Comparison of ENCODE assay signal across 8 mouse cellular contexts in the genomic region with DNA sequence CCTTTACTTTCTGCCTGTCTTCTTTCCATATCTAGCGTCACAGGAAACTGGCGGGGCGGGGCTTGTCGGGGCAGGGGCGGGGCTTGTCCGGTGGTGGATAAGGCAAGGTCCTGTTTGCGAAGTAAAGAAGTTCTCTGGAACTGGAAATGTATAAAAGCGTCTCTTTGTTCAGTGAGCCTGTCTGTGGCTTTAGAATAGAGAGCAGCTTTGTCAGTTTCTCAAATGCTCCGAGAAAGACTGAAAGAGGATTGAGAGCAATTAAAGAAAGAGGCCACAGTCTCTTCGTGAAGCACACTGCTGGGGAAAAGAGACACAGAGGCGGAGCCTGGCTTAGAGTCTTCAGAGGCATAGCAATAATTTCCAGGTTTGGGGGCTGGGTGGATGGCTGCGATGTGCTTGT. TPM values are rescaled to one million over a fixed set of nuclear protein-coding genes. Genes with fewer than 3 reads are reported as not detected.
DNase-seq lines count a peak whose midpoint lies in the region; ATAC-seq and TF ChIP-seq lines count a peak whose summit lies in the region.

No protein-coding gene starts in this region.

- H3K27me3 ChIP-seq in embryonic facial prominence, embryonic 13.5 days, result peaks cover 24% of the 10 kb centered on the region
- H3K27me3 ChIP-seq in neural tube, embryonic 13.5 days, result peaks cover 14% of the 10 kb centered on the region

- H3K36me3 ChIP-seq in embryonic facial prominence, embryonic 13.5 days, result no peaks in the 10 kb centered on the region
- no peaks in the 10 kb centered on the region for H3K36me3 ChIP-seq in neural tube, embryonic 13.5 days

- 0 out of 2 replicates have a peak overlapping the region, but pooled peaks have one; percentile 32 for H3K9ac ChIP-seq in embryonic facial prominence, embryonic 13.5 days
- H3K9ac ChIP-seq in neural tube, embryonic 13.5 days, result no peak overlapping the region

- peak overlapping the region; percentile 34; the same call in 1 of the 2 replicates for H3K27ac ChIP-seq in left cerebral cortex, adult 2 months
- H3K27ac ChIP-seq in embryonic facial prominence, embryonic 13.5 days, result peak overlapping the region; percentile 60; the same call in 1 of the 2 replicates
- H3K27ac ChIP-seq in neural tube, embryonic 13.5 days (replicated peaks), result peak overlapping the region; percentile 61

- H3K4me3 ChIP-seq in left cerebral cortex, adult 2 months, result peak overlapping the region; percentile 7; the same call in 1 of the 2 replicates
- H3K4me3 ChIP-seq in embryonic facial prominence, embryonic 13.5 days, result peak overlapping the region; percentile 18
- H3K4me3 ChIP-seq in neural tube, embryonic 13.5 days, result no peak overlapping the region

- no peak for TF ChIP-seq CTCF in left cerebral cortex, adult 2 months (IDR thresholded peaks at IDR 0.05)

- peaks cover 26% of the 10 kb centered on the region for H3K4me1 ChIP-seq in embryonic facial prominence, embryonic 13.5 days
- H3K4me1 ChIP-seq in neural tube, embryonic 13.5 days (replicated peaks), result peaks cover 9% of the 10 kb centered on the region

- no peak for DNase-seq in left cerebral cortex, adult 2 months (ENCODE audit: extremely low spot score in 1 of 2, low spot score in 2 of 2)
- DNase-seq in left cerebral cortex, postnatal 36 days (ENCODE audit: low spot score in 2 of 2), result no peak
- peak; percentile 13 for DNase-seq in Muller cell, postnatal 12 days (ENCODE audit: inconsistent ontology term)
- DNase-seq in kidney, postnatal 4 days, result peak; percentile 68 to 74

- ATAC-seq in embryonic facial prominence, embryonic 13.5 days (ENCODE audit: insufficient number of reproducible peaks, insufficient read depth, low FRiP score, low TSS enrichment, low read depth), result no peak
- ATAC-seq in neural tube, embryonic 13.5 days (ENCODE audit: low read depth), result no peak
- no peak for ATAC-seq in granulocyte monocyte progenitor cell, adult 5-6 weeks (replicated peaks; ENCODE audit: poor library complexity, severe bottlenecking)
- ATAC-seq in megakaryocyte-erythroid progenitor cell, adult 5-6 weeks (replicated peaks; ENCODE audit: low FRiP score, low TSS enrichment, poor library complexity, severe bottlenecking), result no peak

- peak overlapping the region; percentile 44 for H3K4me2 ChIP-seq in embryonic facial prominence, embryonic 13.5 days
- peak overlapping the region; percentile 28 for H3K4me2 ChIP-seq in neural tube, embryonic 13.5 days

- intact Hi-C loops in left cerebral cortex, adult 2 months (cut with DNase I), result no loop called here
- intact Hi-C loops in left cerebral cortex, postnatal 36 days (cut with DNase I), result loop anchor here (10.0 kb wide), 1 partner anchor 612 kb away; a partner anchor contains a TSS

- H3K9me3 ChIP-seq in embryonic facial prominence, embryonic 13.5 days, result no peaks in the 10 kb centered on the region
- no peaks in the 10 kb centered on the region for H3K9me3 ChIP-seq in neural tube, embryonic 13.5 days

- 17% methylated on average over 12 of the region's 12 CpGs for WGBS in embryonic facial prominence, embryonic 13.5 days
- WGBS in neural tube, embryonic 13.5 days, result 26% methylated on average over 12 of the region's 12 CpGs

RNA-seq across cellular contexts. Expression of a gene that starts 4.4 kb away (rescaled TPM):
- total RNA-seq in left cerebral cortex, adult 2 months (2021), result 10 to 100 TPM; 19.4 to 22.2 TPM
- 10 to 100 TPM; 19.5 to 20.2 TPM for total RNA-seq in left cerebral cortex, postnatal 36 days (2021)
- polyA plus RNA-seq in embryonic facial prominence, embryonic 13.5 days (2015; fragmentation: Nextera tagmentation; extraction: Ambion mirVana), result 51.6 and 58.3 TPM in 2 replicates
- 41.4 and 41.6 TPM in 2 replicates for polyA plus RNA-seq in neural tube, embryonic 13.5 days (2015; fragmentation: Nextera tagmentation; extraction: Ambion mirVana)
- 27.8 and 39.6 TPM in 2 replicates for total RNA-seq in granulocyte monocyte progenitor cell, adult 5-6 weeks (2014; fragmentation: Nextera tagmentation)
- total RNA-seq in granulocyte monocyte progenitor cell, adult 5-6 weeks (2017), result 29.8 and 32.1 TPM in 2 replicates
- total RNA-seq in megakaryocyte-erythroid progenitor cell, adult 5-6 weeks (2014; fragmentation: Nextera tagmentation), result 31.8 and 39.6 TPM in 2 replicates
- total RNA-seq in megakaryocyte-erythroid progenitor cell, adult 5-6 weeks (2017), result 31.6 and 43.1 TPM in 2 replicates

RNA-seq across cellular contexts. Expression of a gene that starts 4.9 kb away (rescaled TPM):
- under 1 TPM in 1 of 2 experiments, not detected in 1; 0.07 TPM for total RNA-seq in left cerebral cortex, adult 2 months (2021)
- under 1 TPM; 0.07 to 0.23 TPM for total RNA-seq in left cerebral cortex, postnatal 36 days (2021)
- polyA plus RNA-seq in embryonic facial prominence, embryonic 13.5 days (2015; fragmentation: Nextera tagmentation; extraction: Ambion mirVana), result not detected in 2 replicates
- 0.04 and 0.10 TPM in 2 replicates for polyA plus RNA-seq in neural tube, embryonic 13.5 days (2015; fragmentation: Nextera tagmentation; extraction: Ambion mirVana)
- not detected in 2 replicates for total RNA-seq in granulocyte monocyte progenitor cell, adult 5-6 weeks (2014; fragmentation: Nextera tagmentation)
- total RNA-seq in granulocyte monocyte progenitor cell, adult 5-6 weeks (2017), result not detected in 2 replicates
- not detected in 2 replicates for total RNA-seq in megakaryocyte-erythroid progenitor cell, adult 5-6 weeks (2014; fragmentation: Nextera tagmentation)
- total RNA-seq in megakaryocyte-erythroid progenitor cell, adult 5-6 weeks (2017), result not detected in 2 replicates

Comparison
In these comparisons a context has a peak if more than half of its experiments do, and no peak if none do; other contexts are left out.
1. DNase-seq: peak in Muller cell, postnatal 12 days (single experiment) and kidney, postnatal 4 days (2 of 2); none in left cerebral cortex, adult 2 months (0 of 2) and left cerebral cortex, postnatal 36 days (0 of 2).
2. Peak in every context shown above with its lines, with median percentiles within 50 percentile points of each other: H3K27ac ChIP-seq.